Mouse (Mus musculus): Measurements from ENCODE around the gene 1700109H08Rik. TPM values are rescaled to one million over a fixed set of nuclear protein-coding genes. Genes with fewer than 3 reads are reported as not detected.
A peak's percentile ranks its signal among the peaks of the same experiment; 100 is the strongest.
"Not testable (repeated sequence)": the region's sequence is repeated elsewhere in the genome, so short reads cannot be mapped to it uniquely, and the experiment has no call there.

Gene 1700109H08Rik
- 2.5 and 3.0 TPM in 2 replicates for polyA plus RNA-seq (2014; fragmentation: Nextera tagmentation; extraction: Ambion mirVana)

DNA sequence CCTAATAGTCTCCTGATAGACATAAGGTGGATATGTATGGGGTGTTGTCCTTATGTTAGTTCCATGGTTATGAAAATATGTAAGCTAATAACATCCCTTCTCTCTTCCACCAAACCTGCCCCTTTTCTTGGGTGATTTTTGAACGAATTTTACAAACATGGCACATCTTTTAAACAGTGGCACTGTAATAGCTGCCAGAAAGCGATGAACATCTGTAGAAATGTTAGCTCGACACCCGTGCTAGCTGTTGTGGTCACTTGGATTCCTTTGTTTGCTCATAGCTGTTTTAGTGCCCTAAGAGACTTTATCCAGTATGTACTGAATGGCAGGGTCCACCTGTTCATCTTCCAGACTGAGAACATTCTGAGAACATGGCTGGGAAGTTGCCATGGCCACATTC is at the start of gene 1700109H08Rik:
TSS of gene 1700109H08Rik (plus strand) at position 301 of the 400 bp plus-strand sequence.
- ATAC-seq (ENCODE audit: insufficient read depth, low FRiP score, low TSS enrichment) (no peak), DNase-seq (ENCODE audit: low spot score) (no peak)
- Histone ChIP-seq H3K4me1 (ENCODE audit: control insufficient read depth, insufficient read depth, low read length) (no peaks in the 10 kb centered on the region), H3K4me2 (ENCODE audit: low read depth) (no peak within 1 kb of the TSS), H3K36me3 (ENCODE audit: control insufficient read depth, insufficient read depth, low read length) (peaks cover 33% of the 10 kb centered on the region), H3K27ac (ENCODE audit: low read depth, low read length) (no peak within 1 kb of the TSS), H3K27me3 (ENCODE audit: control insufficient read depth, insufficient read depth, low read length) (no peaks in the 10 kb centered on the region), H3K9me3 (ENCODE audit: control insufficient read depth, low read length) (no peaks in the 10 kb centered on the region), H3K9ac (ENCODE audit: low read length) (no peak within 1 kb of the TSS), H3K4me3 (ENCODE audit: low read depth, low read length) (no peak within 1 kb of the TSS)
- 96% methylated on average over 4 of the region's 4 CpGs for WGBS

DNA sequence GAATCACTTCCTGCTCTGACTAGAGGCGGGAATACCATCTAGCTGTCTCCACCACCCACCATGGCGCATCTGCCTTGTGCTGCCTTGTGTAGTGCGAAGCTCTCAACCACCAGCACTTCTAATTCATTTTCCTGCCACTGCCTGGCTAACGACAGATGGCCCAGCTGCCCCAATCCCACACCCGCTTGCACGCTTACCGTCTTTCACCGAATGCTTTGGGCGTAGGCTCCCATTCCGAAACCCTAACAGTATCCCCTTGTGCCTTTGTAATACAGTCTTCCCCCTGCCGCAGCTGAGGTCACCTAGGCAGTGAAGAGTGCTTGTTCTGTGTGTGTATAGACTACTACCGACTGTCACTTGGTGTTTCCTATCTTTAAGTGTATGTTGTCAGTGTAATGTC is 49.6 kb upstream of the 1700109H08Rik start:
- ATAC-seq (ENCODE audit: insufficient read depth, low FRiP score, low TSS enrichment) (no peak), DNase-seq (ENCODE audit: low spot score) (no peak)
- Histone ChIP-seq H3K9ac (ENCODE audit: low read length) (no peak overlapping the region), H3K4me2 (ENCODE audit: low read depth) (no peak overlapping the region), H3K36me3 (ENCODE audit: control insufficient read depth, insufficient read depth, low read length) (no peaks in the 10 kb centered on the region), H3K27ac (ENCODE audit: low read depth, low read length) (no peak overlapping the region), H3K4me1 (ENCODE audit: control insufficient read depth, insufficient read depth, low read length) (no peaks in the 10 kb centered on the region), H3K27me3 (ENCODE audit: control insufficient read depth, insufficient read depth, low read length) (no peaks in the 10 kb centered on the region), H3K9me3 (ENCODE audit: control insufficient read depth, low read length) (no peaks in the 10 kb centered on the region), H3K4me3 (ENCODE audit: low read depth, low read length) (no peak overlapping the region)
- WGBS, result 90% methylated on average over 12 of the region's 12 CpGs

DNA sequence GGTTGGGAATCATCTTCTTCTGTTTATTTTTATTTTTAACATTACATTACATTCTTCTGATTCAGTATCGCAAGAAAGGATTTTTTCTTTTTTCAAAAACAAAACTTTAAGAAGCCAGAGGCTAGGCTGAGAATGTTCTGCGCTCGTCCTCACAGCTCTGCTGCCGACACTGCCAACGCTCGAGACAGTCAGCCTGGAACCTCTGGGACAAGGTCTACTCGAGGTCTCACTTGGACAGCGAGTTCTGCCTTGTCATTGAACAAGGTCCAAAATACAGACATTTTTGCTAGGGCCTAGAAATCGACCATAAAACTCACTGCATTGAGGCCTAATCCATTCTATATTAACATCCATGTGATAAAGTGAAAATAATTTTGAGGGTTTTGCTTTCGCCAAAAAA is 48.5 kb upstream of the 1700109H08Rik start:
- Histone ChIP-seq H3K4me1 (ENCODE audit: control insufficient read depth, insufficient read depth, low read length) (no peaks in the 10 kb centered on the region), H3K27ac (ENCODE audit: low read depth, low read length) (no peak overlapping the region), H3K9me3 (ENCODE audit: control insufficient read depth, low read length) (no peaks in the 10 kb centered on the region), H3K36me3 (ENCODE audit: control insufficient read depth, insufficient read depth, low read length) (no peaks in the 10 kb centered on the region), H3K9ac (ENCODE audit: low read length) (no peak overlapping the region), H3K27me3 (ENCODE audit: control insufficient read depth, insufficient read depth, low read length) (no peaks in the 10 kb centered on the region), H3K4me3 (ENCODE audit: low read depth, low read length) (no peak overlapping the region), H3K4me2 (ENCODE audit: low read depth) (no peak overlapping the region)
- ATAC-seq (ENCODE audit: insufficient read depth, low FRiP score, low TSS enrichment) (no peak), DNase-seq (ENCODE audit: low spot score) (no peak)
- WGBS, result 91% methylated on average over 10 of the region's 10 CpGs

DNA sequence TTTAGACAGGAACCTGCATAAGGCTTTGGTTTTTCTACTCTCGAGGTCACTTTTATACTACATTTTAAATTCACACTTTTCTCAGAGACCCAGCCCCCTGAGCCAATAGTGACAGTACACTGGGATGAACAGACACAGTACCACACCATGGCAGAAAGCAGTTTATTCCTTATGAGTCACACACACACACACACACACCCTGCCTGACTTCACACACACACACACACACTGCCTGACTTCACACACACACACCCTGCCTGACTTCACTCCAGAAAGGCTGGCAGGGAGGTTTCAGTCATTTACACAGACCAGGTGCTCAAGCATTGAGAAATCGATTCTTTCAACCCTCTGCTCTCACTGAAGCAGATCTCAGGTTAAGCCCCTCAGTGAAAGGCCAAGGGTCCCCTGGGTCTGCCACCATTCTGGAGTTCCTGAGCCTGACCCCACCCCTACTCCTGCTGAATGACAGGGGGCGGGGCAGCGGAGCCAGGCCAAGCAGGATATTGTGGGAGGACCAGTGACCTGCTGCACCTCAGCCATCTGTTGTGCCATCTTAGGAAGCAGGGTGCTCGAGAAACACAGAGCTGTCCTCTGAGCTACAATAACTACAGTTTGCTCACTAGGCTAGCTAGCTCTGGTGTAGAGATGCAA is 44.2 kb upstream of the 1700109H08Rik start:
- Histone ChIP-seq H3K9ac (ENCODE audit: low read length) (no peak overlapping the region), H3K4me1 (ENCODE audit: control insufficient read depth, insufficient read depth, low read length) (no peaks in the 10 kb centered on the region), H3K9me3 (ENCODE audit: control insufficient read depth, low read length) (no peaks in the 10 kb centered on the region), H3K4me2 (ENCODE audit: low read depth) (no peak overlapping the region), H3K4me3 (ENCODE audit: low read depth, low read length) (no peak overlapping the region), H3K27ac (ENCODE audit: low read depth, low read length) (no peak overlapping the region), H3K36me3 (ENCODE audit: control insufficient read depth, insufficient read depth, low read length) (no peaks in the 10 kb centered on the region), H3K27me3 (ENCODE audit: control insufficient read depth, insufficient read depth, low read length) (no peaks in the 10 kb centered on the region)
- no peak; the same call in 1 of the 2 replicates for ATAC-seq (ENCODE audit: insufficient read depth, low FRiP score, low TSS enrichment)
- 34% methylated on average over 5 of the region's 5 CpGs for WGBS
- DNase-seq (ENCODE audit: low spot score), result peak; percentile 43

DNA sequence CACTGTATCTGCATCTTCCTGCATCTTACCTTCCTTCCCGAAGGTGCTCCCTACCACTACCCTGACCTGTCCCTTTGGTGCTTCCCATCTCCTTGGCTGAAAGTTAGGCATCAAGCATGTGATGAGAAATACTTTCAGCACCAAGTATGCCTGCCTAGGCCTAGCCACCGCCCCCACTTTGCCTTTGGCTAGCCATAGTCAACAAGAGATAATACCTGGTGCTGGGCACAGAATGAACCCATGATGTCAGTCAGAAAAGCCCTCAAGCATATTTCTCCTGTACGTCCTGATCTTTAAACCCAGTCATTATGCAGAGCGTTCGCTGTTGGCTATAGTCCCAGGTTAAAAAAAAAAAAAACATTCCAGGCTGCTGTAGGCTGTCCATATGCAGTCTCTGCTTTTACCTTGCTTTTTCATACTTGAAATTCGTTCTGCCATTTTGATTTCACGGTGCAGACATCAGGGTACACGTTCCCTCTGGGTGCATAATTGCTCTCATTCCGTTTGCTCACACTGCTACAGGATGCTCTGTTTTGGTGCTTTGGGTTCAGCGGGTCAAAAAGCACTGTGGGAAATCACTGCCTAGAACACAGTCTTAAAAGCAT is 41.7 kb upstream of the 1700109H08Rik start:
- Histone ChIP-seq H3K9me3 (ENCODE audit: control insufficient read depth, low read length) (no peaks in the 10 kb centered on the region), H3K4me2 (ENCODE audit: low read depth) (no peak overlapping the region), H3K9ac (ENCODE audit: low read length) (no peak overlapping the region), H3K27ac (ENCODE audit: low read depth, low read length) (no peak overlapping the region), H3K4me1 (ENCODE audit: control insufficient read depth, insufficient read depth, low read length) (no peaks in the 10 kb centered on the region), H3K4me3 (ENCODE audit: low read depth, low read length) (no peak overlapping the region), H3K36me3 (ENCODE audit: control insufficient read depth, insufficient read depth, low read length) (no peaks in the 10 kb centered on the region), H3K27me3 (ENCODE audit: control insufficient read depth, insufficient read depth, low read length) (no peaks in the 10 kb centered on the region)
- ATAC-seq (ENCODE audit: insufficient read depth, low FRiP score, low TSS enrichment), result no peak
- 80% methylated on average over 10 of the region's 10 CpGs for WGBS
- no peak for DNase-seq (ENCODE audit: low spot score)

DNA sequence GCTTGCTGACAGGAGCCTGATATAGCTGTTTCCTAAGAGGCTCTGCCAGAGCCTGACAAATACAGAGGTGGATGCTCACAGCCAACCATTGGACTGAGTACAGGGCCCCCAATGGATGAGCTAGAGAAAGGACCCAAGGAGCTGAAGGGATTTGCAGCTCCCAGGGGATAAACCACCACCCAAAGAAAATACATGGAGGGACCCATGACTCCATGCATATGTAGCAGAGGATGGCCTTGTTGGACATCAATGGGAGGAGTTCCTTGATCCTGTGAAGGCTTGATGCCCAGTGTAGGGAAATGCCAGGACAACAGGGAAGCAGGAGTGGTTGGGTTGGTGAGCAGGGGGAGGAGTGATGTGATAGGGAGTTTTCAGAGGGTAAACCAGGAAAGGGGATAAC is 39.3 kb upstream of the 1700109H08Rik start:
- not testable (repeated sequence) for DNase-seq (ENCODE audit: low spot score); H3K9ac ChIP-seq (ENCODE audit: low read length); H3K36me3 ChIP-seq (ENCODE audit: control insufficient read depth, insufficient read depth, low read length); H3K4me3 ChIP-seq (ENCODE audit: low read depth, low read length); H3K27me3 ChIP-seq (ENCODE audit: control insufficient read depth, insufficient read depth, low read length); H3K4me2 ChIP-seq (ENCODE audit: low read depth); H3K9me3 ChIP-seq (ENCODE audit: control insufficient read depth, low read length); H3K27ac ChIP-seq (ENCODE audit: low read depth, low read length); H3K4me1 ChIP-seq (ENCODE audit: control insufficient read depth, insufficient read depth, low read length); ATAC-seq (ENCODE audit: insufficient read depth, low FRiP score, low TSS enrichment)

DNA sequence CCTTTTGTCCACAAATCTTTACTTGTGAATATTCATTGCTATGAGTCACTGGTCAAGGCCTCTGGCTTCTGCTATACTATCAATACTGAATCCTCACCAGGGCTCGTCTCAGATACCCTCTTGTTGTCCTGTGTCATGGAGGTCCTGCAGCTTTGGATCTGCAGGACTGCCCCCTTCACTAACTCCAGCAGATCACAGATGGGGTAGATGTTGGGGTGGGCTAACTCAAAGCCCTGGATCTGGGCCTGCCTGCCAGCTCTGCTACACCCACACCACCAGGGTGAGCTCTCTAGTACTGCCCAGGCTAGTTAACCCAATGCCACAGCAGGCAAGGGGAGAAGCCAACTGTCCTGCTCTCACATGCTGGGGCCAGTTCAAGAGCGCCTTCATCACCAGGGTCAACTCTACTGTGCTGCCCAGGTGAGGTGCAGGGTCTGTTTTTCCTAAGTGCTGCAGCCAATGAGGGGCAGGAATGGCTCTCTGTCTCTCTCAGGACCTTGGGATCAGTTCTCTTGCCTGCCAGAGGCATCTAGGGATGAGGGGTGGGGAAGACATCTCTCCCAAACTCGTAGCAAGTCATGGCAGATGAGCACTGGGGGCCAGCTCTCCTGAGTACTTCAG is 34.7 kb upstream of the 1700109H08Rik start:
- Histone ChIP-seq H3K27me3 (ENCODE audit: control insufficient read depth, insufficient read depth, low read length) (no peaks in the 10 kb centered on the region), H3K4me1 (ENCODE audit: control insufficient read depth, insufficient read depth, low read length) (no peaks in the 10 kb centered on the region), H3K27ac (ENCODE audit: low read depth, low read length) (no peak overlapping the region), H3K9me3 (ENCODE audit: control insufficient read depth, low read length) (no peaks in the 10 kb centered on the region), H3K9ac (ENCODE audit: low read length) (no peak overlapping the region), H3K4me2 (ENCODE audit: low read depth) (no peak overlapping the region), H3K4me3 (ENCODE audit: low read depth, low read length) (no peak overlapping the region), H3K36me3 (ENCODE audit: control insufficient read depth, insufficient read depth, low read length) (no peaks in the 10 kb centered on the region)
- ATAC-seq (ENCODE audit: insufficient read depth, low FRiP score, low TSS enrichment) (no peak), DNase-seq (ENCODE audit: low spot score) (no peak)
- 73% methylated on average over 3 of the region's 3 CpGs for WGBS

DNA sequence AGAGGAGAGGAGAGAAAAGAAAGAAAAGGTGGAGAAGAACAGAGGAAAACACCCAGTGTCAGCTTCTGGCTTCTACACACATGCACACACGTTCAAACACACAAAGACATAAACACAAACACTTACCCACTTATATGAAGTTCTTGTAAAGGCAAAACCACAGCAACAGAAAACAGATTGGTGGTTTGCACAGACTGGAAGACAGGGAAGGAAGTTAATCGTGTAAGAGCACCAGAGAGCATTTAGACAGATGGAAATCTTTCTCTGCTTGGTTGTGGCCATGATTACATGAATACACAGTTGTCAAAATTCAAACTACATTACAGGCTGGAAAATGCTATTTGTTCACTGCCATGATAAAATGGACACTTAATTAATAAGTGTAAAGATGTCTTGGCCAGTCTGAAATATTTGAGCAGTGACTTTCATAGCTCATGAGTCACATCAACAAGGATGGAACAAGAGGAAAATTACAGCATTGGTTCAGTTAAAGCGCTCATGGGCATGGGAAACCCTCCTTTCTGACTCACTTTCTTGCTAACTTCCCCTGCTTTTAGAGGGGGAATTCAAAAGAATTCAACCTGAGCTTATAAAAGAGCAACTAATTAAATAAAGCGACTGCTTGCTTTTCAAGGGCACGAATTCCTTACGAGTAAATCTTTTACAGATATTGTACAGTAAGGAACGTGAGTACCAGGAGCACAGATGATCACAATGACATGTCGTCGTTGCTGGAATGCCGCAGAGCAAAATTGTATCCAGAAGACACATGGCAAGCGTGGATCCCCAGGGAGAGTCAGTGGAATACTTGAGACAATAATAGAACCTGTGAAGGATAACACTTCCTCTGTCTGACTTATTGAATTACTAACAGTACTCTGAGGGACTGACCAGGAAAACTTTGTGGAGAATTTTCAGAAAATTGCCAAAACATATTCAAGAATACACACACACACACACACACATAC is 32.6 kb upstream of the 1700109H08Rik start:
- H3K27ac ChIP-seq (ENCODE audit: low read depth, low read length), result no peak overlapping the region
- no peaks in the 10 kb centered on the region for H3K36me3 ChIP-seq (ENCODE audit: control insufficient read depth, insufficient read depth, low read length)
- H3K9me3 ChIP-seq (ENCODE audit: control insufficient read depth, low read length), result no peaks in the 10 kb centered on the region
- H3K27me3 ChIP-seq (ENCODE audit: control insufficient read depth, insufficient read depth, low read length), result no peaks in the 10 kb centered on the region
- H3K4me3 ChIP-seq (ENCODE audit: low read depth, low read length), result no peak overlapping the region
- no peak for DNase-seq (ENCODE audit: low spot score)
- WGBS, result 68% methylated on average over 11 of the region's 11 CpGs
- ATAC-seq (ENCODE audit: insufficient read depth, low FRiP score, low TSS enrichment), result no peak
- no peak overlapping the region for H3K4me2 ChIP-seq (ENCODE audit: low read depth)
- no peaks in the 10 kb centered on the region for H3K4me1 ChIP-seq (ENCODE audit: control insufficient read depth, insufficient read depth, low read length)
- H3K9ac ChIP-seq (ENCODE audit: low read length), result no peak overlapping the region

All from neural tube, embryonic 11.5 days (tissue).